Mouse (Mus musculus): ENCODE results near the gene Snx1.

DNA sequence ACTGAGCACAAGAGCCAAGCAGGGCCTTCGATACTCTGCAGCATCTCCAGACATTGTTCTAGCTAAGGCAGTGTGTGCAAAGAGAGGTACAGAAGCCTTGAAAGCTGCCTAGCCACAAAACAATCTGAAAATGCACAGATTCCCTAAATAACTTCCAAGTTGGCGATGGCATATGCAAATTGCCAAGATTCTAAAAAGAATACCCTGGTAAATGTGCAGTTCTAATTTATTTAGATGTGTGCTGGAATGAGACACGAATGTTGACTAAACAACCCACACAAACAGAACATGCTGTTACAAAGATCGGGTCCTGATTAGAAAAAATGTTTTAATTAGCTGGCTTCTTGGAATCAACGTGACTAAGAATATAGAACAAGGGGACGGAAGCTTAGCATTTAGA lies 23.7 kb downstream of the Snx1 start:
- no peak for TF ChIP-seq POLR2A (IDR thresholded peaks at IDR 0.05; ENCODE audit: low read depth, low read length)
- TF ChIP-seq CTCF (IDR thresholded peaks at IDR 0.05; ENCODE audit: borderline replicate concordance, insufficient read depth, low read length), result no peak
